9 mouse cellular contexts compared by ENCODE assay signal in the genomic region with DNA sequence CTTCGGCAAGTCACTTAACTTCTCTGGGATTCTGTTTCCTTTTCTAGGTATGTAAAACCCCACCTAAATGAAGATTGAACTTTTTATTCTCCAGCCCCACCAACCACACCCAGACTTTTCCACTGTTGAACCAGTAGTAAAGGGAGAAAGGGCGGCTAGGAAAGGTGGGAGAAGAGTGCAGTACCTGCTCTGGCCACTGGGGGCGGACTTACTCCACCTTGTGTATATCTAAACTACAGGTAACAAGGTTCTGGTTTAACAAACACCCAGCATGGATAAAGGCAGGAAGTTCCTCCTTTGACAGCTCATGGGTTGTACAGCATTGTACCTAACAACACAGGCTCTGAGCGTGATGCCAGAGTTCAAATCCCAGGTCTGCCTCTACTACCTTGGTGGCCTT. TPM values are rescaled to one million over a fixed set of nuclear protein-coding genes. Genes with fewer than 3 reads are reported as not detected.
DNase-seq lines count a peak whose midpoint lies in the region.
"Had no signal": no experiment of that assay in that cellular context is flagged by ENCODE, and none has a peak within 500 bp of the region (broad histone marks: within the 10 kb centered on the region; RNA-seq: fewer than 3 reads in every experiment).

No protein-coding gene starts in this region.

- DNase-seq in gastrocnemius, adult 18-20 months (ENCODE audit: low spot score) = peak; percentile 37
- DNase-seq in gastrocnemius, postnatal 25 days = no peak
- DNase-seq in right cerebral cortex, postnatal 14 days = peak; percentile 61
- no peak for DNase-seq in right cerebral cortex, postnatal 25 days
- peak; percentile 40 to 70 for DNase-seq in cerebellum, postnatal 25 days
- peak; percentile 72 for DNase-seq in limb, embryonic 10.5 days (ENCODE audit: low spot score)
- peak; percentile 82 for DNase-seq in testis, postnatal 10 days (ENCODE audit: low spot score)
- DNase-seq in frontal cortex, postnatal 36 days (ENCODE audit: low spot score in 2 of 2) = no peak

- H3K9me3 ChIP-seq in limb, embryonic 10.5 days (replicated peaks) = no peaks in the 10 kb centered on the region
- H3K9me3 ChIP-seq: hindbrain, embryonic 15.5 days had no signal

- no peak overlapping the region for H3K4me3 ChIP-seq in limb, embryonic 10.5 days
- H3K4me3 ChIP-seq: hindbrain, embryonic 15.5 days had no signal

- H3K27me3 ChIP-seq in limb, embryonic 10.5 days (ENCODE audit: low read depth, poor library complexity, severe bottlenecking) = peaks cover 83% of the 10 kb centered on the region

- no peak overlapping the region for H3K27ac ChIP-seq in limb, embryonic 10.5 days
- H3K27ac ChIP-seq: hindbrain, embryonic 15.5 days had no signal

- H3K36me3 ChIP-seq in limb, embryonic 10.5 days = no peaks in the 10 kb centered on the region
- H3K36me3 ChIP-seq: hindbrain, embryonic 15.5 days had no signal

- peaks cover 13% of the 10 kb centered on the region for H3K4me1 ChIP-seq in limb, embryonic 10.5 days

- WGBS in limb, embryonic 10.5 days = 41% methylated on average over 4 of the region's 4 CpGs

RNA-seq across cellular contexts. Expression of gene Mafb, which starts 11.4 kb away (rescaled TPM):
- total RNA-seq in gastrocnemius, adult 18-20 months (2021) = 10 to 100 TPM; 11.4 to 71.8 TPM
- 10 to 100 TPM; 17.0 to 42.9 TPM for total RNA-seq in gastrocnemius, postnatal 25 days (2021)
- polyA plus RNA-seq in limb, embryonic 10.5 days (2016; fragmentation: Nextera tagmentation; extraction: Ambion mirVana) = 2.2 and 4.2 TPM in 2 replicates

RNA-seq across cellular contexts. Expression of gene Gm826, which starts 44.3 kb away (rescaled TPM):
- 1 to 10 TPM; 3.0 to 4.0 TPM for total RNA-seq in gastrocnemius, adult 18-20 months (2021)
- 1 to 10 TPM; 2.3 to 3.0 TPM for total RNA-seq in gastrocnemius, postnatal 25 days (2021)
- 0.28 TPM in 1 of 2 replicates, not detected in the other for polyA plus RNA-seq in limb, embryonic 10.5 days (2016; fragmentation: Nextera tagmentation; extraction: Ambion mirVana)
- polyA plus RNA-seq: hindbrain, embryonic 15.5 days had no signal

Comparison
In these comparisons a context has a peak if more than half of its experiments do, and no peak if none do; other contexts are left out.
1. DNase-seq: peak in gastrocnemius, adult 18-20 months (single experiment), right cerebral cortex, postnatal 14 days (single experiment), cerebellum, postnatal 25 days (2 of 2), limb, embryonic 10.5 days (single experiment) and testis, postnatal 10 days (single experiment); none in gastrocnemius, postnatal 25 days (single experiment), right cerebral cortex, postnatal 25 days (single experiment) and frontal cortex, postnatal 36 days (0 of 2).